Mouse (Mus musculus) naive thymus-derived CD4-positive, alpha-beta T cell, adult 2 months (primary cell): ENCODE data around the gene 4921507P07Rik.
A peak's percentile ranks its signal among the peaks of the same experiment; 100 is the strongest.
"Not testable (repeated sequence)": the region's sequence is repeated elsewhere in the genome, so short reads cannot be mapped to it uniquely, and the experiment has no call there.

ENCODE experiments used
- DNase-seq: peaks from one replicate; pipeline ENCODE4 v3.0.0-alpha.2; 2011; ENCODE audit warnings: low read depth

The 4921507P07Rik gene

DNA sequence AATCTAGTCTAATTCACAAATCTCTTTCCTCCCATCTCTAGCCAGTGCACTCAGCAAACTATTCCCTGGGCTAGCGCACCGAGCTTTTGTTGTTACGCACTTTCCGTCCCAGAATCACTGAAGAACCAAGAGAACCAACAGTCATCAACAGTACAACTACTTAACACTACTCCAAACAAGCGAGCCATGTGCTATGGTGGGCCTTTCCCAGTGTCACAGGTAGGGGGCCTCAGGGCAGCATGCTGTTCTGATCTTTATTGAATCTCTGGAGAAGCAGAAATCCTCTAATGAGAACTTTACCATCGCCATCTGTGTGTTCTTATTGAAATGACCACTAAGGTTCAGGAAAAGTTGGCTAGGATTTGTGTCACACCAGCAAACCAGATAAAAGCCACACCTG is 38.9 kb downstream of the 4921507P07Rik start:
- DNase-seq = no peak

GRCm38 (mm10) chr6:50554223-50554622 is 42.2 kb downstream of the 4921507P07Rik start:
- DNase-seq = not testable (repeated sequence)

DNA sequence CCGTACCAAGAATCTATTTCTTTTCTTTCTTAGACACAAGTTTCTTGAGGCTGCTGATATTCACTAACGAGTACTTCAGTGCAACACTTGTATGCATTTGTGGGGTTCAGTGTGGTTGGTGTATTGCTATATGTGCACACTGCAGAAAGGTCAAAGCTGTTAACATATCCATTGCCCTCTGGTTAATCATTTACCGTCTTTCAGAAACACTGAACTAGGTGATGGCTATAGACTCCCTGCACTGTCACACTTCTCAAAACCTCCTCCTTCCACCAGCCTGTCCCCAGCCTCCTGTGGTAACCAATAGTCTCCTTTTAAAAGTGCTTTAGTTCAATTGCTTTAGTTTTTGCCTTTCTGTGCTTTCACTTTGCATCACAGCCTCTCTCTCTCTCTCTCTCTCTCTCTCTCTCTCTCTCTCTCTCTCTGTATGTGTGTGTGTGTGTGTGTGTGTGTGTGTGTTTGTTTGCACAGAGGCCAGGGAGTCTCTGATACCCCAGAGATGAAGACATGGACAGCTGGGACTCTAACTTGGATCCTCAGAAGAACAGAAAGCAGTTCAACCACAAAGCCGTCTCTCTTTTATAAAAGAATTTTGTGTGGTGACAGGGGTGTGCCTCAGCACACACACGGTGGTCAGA is 43.4 kb downstream of the 4921507P07Rik start:
- no peak for DNase-seq

DNA sequence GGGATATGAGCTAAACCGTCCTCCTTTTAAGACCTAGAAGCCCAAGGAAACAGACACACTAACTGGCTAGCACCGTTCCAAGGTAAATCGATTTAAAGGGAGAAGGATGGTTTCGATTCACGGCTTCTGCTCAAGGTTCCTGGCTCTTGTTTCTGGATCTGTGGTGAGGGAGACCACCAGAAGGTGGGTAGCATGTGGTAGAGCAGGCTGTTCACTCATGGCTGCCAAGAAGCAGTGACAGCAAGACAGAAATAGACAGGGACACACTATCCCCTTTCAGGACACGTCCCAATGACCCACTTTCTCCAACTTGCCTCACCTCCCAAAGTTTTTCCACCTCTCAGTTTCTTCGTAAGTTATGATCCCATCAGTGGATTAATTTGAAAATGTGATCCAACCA is 46.6 kb downstream of the 4921507P07Rik start:
- no peak for DNase-seq

DNA sequence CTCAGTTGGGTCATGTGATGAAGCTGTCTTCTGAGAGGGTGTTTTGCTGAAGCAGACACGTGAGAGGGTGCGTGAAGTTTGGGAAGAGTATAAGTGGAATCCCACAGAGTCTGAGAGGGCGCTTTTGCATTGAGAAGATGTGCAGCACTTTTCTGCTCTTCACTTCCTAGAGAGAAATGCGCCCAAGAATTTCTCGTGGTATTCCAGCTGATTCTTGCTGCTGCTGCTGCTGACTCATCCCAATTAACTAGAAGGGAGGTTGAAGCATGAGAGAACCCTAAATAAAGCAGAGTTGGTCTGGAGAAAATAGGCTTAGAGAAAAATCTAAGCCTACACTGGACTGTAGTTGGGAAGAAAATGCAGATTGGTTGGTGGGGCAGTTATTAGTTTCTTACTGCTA is 47.4 kb downstream of the 4921507P07Rik start:
- DNase-seq = no peak

DNA sequence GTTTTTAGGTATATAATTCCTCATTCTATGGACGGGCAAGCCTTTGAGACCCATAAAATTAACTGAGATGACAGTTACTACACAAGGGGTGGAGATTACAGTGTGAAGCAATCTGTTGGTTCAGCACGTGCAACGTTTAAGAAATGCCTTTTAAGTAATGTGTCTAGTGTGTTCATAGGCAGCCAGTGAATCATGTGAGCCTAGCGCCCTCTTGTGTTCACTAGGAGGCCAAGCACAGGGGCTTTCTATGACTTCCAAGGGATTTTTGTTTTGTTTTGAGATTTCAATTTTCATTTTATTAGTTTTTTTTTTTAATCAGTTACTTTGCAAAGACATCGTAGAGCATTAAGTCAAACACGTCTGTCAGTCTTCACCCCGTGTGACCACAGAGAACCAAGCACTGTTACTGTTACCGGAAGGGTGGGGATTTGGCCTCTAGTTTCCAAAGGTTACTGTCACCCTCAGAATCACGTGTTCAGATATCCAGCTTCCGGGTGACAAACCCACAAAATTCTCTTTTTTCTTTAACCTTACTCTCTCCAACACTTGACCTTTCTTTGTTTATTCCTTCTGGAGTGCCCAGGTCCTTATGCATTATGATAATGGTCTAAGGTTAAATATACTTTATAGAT is 50.9 kb downstream of the 4921507P07Rik start:
- peak; percentile 78 for DNase-seq

DNA sequence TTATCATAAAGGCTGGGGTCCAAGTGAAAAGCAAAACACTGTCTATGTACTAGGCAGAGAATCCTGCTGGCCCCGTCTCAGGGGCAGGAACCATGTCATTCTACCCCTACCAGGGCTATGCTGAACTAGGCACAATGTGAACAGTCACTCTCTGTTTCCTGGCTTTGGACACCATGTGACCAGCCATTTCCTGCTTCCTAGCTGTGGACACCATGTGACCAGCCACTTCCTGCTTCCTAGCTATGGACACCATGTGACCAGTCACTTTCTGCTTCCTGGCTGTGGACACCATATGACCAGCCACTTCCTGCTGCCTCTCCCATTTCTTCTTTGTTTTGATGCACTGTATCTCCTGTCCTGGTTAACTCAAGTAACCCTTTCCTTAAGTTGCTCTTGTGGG is 53.9 kb downstream of the 4921507P07Rik start:
- no peak for DNase-seq

GRCm38 (mm10) chr6:50539641-50540040 is 56.8 kb downstream of the 4921507P07Rik start:
- DNase-seq = no peak

- DNase-seq = peak; percentile 86
Measured at GRCm38 (mm10) chr6:50536461-50536892, 60.0 kb downstream of the 4921507P07Rik start.

GRCm38 (mm10) chr6:50535346-50535745 is 61.1 kb downstream of the 4921507P07Rik start:
- DNase-seq = no peak

GRCm38 (mm10) chr6:50531920-50532319 is 64.5 kb downstream of the 4921507P07Rik start:
- no peak for DNase-seq

GRCm38 (mm10) chr6:50531003-50531402 is 65.4 kb downstream of the 4921507P07Rik start:
- DNase-seq = no peak

DNA sequence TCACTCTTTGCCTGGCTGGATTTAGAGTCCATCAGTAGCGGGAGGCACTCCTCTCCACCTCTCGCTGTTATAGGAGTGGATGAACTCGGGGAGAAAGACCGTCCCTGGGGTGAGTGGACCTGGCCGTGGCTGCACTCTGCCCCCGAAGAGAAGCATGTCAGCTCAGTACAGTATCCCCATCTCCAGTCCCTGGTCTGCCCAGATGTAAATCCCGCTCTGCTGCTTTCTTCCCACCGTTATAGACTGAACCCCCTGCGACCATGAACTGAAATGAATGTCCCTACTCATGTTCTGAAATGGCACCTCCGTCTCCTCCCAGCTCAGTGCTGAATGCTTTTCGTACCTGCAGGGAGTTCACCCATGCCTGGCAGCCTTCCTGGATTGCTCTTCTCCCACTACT is 67.2 kb downstream of the 4921507P07Rik start:
- no peak for DNase-seq

- DNase-seq = no peak
Measured at GRCm38 (mm10) chr6:50527416-50527815, 69.0 kb downstream of the 4921507P07Rik start.

- DNase-seq = peak; percentile 76
Measured at GRCm38 (mm10) chr6:50526597-50527024, 69.8 kb downstream of the 4921507P07Rik start.

GRCm38 (mm10) chr6:50525846-50526245 is 70.6 kb downstream of the 4921507P07Rik start:
- DNase-seq = no peak

DNA sequence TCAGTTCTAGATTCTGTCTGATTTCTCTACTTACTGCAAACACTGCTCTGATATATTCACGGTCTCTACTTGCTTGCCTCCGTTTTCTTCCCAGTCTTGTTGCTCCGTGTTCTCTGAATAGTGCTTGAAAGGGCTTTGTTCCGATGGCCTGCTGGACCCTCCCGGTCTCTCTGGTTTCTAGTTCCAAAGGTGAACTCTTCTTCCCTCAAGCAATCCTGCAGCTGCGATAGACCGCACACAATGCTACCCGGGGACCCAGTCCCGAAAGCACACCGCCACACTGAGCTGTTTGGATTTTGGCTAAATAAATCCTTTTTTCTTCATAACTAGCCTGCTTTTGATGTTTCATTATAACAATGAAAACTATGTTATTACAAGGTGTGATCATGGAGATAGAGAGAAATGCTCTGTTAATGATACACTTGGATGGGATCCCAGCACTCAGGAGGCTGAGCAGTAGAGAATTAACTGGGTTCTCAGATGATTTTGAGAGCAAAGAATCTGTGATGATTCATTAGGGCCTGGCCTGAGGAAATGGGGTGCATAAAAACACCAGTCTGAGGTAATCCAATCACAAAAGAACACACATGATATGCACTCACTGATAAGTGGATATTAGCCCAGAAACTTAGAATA is 72.1 kb downstream of the 4921507P07Rik start:
- no peak for DNase-seq
